Mouse (Mus musculus): ENCODE data around the gene Lrrc4. TPM values are rescaled to one million over a fixed set of nuclear protein-coding genes. Genes with fewer than 3 reads are reported as not detected.

Gene Lrrc4
- polyA plus RNA-seq, 1 experiment from 2014 or later, result 7.0 TPM

DNA sequence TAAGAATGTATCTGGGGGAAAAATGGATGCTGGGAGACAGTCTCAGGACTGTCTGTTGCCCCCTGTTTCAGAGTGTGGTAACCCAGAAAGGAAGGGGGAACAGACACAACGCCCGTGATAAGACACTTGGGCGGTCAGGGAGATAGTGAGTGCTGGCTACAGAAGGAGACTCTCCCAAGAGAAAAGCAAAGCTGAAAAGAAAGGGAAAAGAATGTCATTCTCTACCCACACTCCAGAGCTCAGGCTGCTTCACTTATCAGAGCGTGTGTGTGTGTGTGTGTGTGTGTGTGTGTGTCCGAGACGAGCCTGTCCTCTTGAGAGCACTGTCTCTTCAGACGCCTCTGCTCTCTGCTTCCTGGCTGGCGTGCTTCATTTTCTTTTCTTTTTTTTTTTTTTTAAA is 45.8 kb downstream of the Lrrc4 start:
- Histone ChIP-seq H3K36me3 (replicated peaks) (no peaks in the 10 kb centered on the region), H3K27ac (no peak overlapping the region), H3K27me3 (replicated peaks) (no peaks in the 10 kb centered on the region), H3K9ac (no peak overlapping the region), H3K4me2 (no peak overlapping the region), H3K4me1 (peaks cover 19% of the 10 kb centered on the region), H3K9me3 (no peaks in the 10 kb centered on the region), H3K4me3 (no peak overlapping the region)
- WGBS, result 82% methylated on average over 8 of the region's 8 CpGs
- ATAC-seq (replicated peaks), result no peak

DNA sequence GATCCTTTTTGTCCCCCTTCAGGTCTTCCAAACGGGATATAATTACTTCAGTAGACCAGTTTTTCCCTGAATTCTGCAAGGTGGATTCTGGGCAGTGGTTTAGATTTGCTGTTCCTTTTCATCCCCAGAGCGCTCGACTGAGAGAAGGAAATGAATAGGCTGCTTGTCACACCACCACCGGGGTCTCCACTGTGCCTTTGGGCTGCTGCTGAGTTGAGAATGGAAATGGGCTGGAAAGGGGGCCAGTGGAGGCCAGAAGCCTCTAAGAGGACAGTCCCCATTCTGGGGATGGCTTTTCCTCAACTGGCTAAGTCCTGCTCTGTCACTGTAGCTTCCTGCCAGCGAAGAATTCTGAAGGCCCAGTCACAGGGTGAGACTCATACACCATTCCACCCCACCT is 47.6 kb downstream of the Lrrc4 start:
- no peak for ATAC-seq (replicated peaks)
- Histone ChIP-seq H3K9me3 (no peaks in the 10 kb centered on the region), H3K4me1 (peaks cover 14% of the 10 kb centered on the region), H3K27ac (no peak overlapping the region), H3K36me3 (replicated peaks) (no peaks in the 10 kb centered on the region), H3K4me2 (no peak overlapping the region), H3K9ac (no peak overlapping the region), H3K27me3 (replicated peaks) (no peaks in the 10 kb centered on the region), H3K4me3 (no peak overlapping the region)
- 25% methylated on average over 5 of the region's 5 CpGs for WGBS

DNA sequence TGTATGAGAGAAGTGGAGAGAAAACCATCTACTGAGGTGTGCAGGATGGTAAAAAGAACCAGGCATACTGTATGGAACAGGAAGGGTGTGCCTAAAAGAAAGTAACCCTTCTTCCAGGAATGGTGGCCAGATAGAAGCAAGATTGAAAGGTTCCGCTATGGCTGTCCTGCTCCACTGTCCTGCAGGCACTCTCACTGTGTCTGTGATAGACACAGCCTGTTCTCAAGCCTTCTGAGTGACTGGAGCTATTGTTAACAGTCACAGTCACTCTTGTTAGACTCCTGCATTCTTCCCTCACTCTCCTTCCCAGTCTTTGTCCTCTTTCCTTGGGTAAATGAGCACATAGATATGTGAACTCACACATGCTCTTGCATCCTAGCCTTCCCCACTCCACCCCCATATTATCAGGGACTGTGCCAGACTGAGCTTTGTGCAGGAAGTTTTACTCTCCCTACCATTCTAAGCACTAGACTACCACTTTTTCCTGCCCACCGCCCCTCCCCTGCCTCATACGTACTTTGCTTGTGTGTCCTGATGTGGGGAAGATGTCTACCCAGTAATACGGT is 48.4 kb downstream of the Lrrc4 start:
- Histone ChIP-seq H3K27me3 (replicated peaks) (no peaks in the 10 kb centered on the region), H3K9ac (no peak overlapping the region), H3K4me3 (no peak overlapping the region), H3K36me3 (replicated peaks) (no peaks in the 10 kb centered on the region), H3K27ac (no peak overlapping the region), H3K4me2 (no peak overlapping the region), H3K4me1 (peaks cover 13% of the 10 kb centered on the region; the same call in 1 of the 2 replicates), H3K9me3 (no peaks in the 10 kb centered on the region)
- WGBS, result 34% methylated on average over 4 of the region's 4 CpGs
- ATAC-seq (replicated peaks), result peak; percentile 37; the same call in 1 of the 2 replicates

DNA sequence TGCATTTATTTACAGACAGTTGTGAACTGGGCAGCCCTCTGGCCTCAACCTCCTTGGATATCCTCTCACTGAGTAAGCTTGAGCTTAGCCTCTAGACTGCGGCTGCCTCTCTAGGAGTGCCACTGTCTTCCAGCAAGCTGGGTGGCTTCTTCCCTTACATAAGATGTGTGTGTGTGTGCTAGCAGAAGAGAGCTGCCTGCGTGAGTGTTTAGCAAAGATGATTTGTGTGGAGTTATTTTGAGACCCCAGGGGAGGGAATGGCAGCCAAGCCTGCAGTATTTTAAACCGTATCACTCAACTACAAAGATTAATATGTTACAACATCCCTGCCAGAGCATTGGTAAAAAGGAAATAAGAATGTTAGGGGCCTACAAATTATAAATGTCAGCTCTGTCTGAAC is 49.9 kb downstream of the Lrrc4 start:
- 59% methylated on average over 3 of the region's 3 CpGs for WGBS
- Histone ChIP-seq H3K36me3 (replicated peaks) (no peaks in the 10 kb centered on the region), H3K4me2 (no peak overlapping the region), H3K9me3 (no peaks in the 10 kb centered on the region), H3K4me3 (no peak overlapping the region), H3K9ac (no peak overlapping the region), H3K27ac (no peak overlapping the region), H3K4me1 (peaks cover 16% of the 10 kb centered on the region; the same call in 1 of the 2 replicates), H3K27me3 (replicated peaks) (no peaks in the 10 kb centered on the region)
- ATAC-seq (replicated peaks), result no peak

DNA sequence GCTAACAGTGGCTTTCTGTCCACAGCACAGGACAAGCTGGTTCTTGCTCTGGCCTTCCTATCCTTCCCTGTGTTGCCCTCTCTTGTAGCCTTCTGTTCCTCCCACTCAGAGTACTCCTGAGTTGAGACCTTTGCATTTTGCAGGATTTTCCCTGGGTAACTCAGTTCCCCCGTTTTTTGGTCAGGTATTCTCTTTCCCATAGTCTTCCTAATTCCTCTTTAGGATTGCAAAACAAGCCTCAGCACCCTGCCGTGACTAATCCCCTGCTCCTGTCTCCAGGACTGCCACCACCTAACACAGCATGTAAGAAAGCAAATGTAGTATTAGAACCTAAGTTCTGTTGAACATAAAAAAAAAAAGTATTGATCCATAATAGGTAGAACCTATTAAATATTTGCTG is 60.2 kb downstream of the Lrrc4 start:
- Histone ChIP-seq H3K36me3 (replicated peaks) (no peaks in the 10 kb centered on the region), H3K4me2 (no peak overlapping the region), H3K9me3 (no peaks in the 10 kb centered on the region), H3K4me3 (no peak overlapping the region), H3K27ac (no peak overlapping the region), H3K27me3 (replicated peaks) (no peaks in the 10 kb centered on the region), H3K9ac (no peak overlapping the region), H3K4me1 (no peaks in the 10 kb centered on the region)
- no peak for ATAC-seq (replicated peaks)
- 5% methylated on average over 2 of the region's 2 CpGs for WGBS

DNA sequence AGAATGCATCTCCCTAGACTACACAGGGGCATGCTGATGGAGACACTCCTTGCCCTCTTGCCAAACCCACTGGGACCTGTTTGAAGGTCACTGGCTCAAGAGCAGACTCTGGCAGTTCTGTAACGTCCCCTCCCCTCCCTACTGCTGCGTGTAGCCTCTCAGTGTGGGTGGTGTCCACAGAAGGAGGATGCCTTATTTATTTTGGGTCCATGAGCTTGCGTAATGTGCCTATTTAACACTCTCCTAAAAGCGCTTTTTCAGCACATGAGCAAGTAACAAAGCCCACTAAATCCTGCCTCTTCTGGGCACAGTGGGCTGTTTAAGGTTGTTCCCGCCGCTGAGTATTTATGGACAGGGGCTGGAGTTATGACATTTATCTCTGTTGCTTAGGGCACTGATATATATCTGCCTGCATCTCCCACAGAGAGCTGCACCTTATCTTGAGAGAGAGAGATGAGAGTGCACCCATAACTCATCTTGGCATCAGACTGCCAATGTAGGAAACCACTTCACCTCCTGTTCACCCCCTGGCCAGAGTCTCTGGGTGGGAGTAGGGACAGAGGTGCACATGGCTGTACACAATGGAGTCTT is 63.6 kb downstream of the Lrrc4 start:
- H3K4me3 ChIP-seq, result no peak overlapping the region
- no peak overlapping the region for H3K27ac ChIP-seq
- no peaks in the 10 kb centered on the region for H3K9me3 ChIP-seq
- ATAC-seq (replicated peaks), result no peak
- H3K4me1 ChIP-seq, result no peaks in the 10 kb centered on the region
- no peaks in the 10 kb centered on the region for H3K27me3 ChIP-seq (replicated peaks)
- WGBS, result 90% methylated on average over 6 of the region's 6 CpGs
- no peak overlapping the region for H3K4me2 ChIP-seq
- H3K9ac ChIP-seq, result no peak overlapping the region
- H3K36me3 ChIP-seq (replicated peaks), result no peaks in the 10 kb centered on the region

DNA sequence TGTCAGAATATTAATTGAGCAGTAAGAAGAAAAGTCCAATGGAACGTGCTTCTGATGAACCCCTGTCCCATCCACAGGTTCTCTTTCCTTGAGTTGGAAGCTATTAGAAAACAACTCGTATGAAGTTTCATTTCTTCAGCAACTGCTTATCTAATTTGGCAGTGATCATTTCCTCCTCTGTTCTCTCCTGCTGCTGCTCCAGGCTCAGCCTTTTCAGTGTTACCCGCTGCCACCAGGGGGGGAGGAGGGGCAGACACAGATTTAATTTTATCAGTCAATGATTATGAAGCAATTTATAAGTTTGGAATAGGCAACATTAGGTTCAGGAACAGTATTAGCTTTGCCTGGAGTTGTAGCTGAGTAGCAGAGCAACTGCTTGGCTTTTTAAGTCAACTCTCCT is 64.9 kb downstream of the Lrrc4 start:
- Histone ChIP-seq H3K36me3 (replicated peaks) (no peaks in the 10 kb centered on the region), H3K4me2 (no peak overlapping the region), H3K27me3 (replicated peaks) (no peaks in the 10 kb centered on the region), H3K9ac (no peak overlapping the region), H3K9me3 (no peaks in the 10 kb centered on the region), H3K27ac (no peak overlapping the region), H3K4me3 (no peak overlapping the region), H3K4me1 (peaks cover 10% of the 10 kb centered on the region)
- WGBS, result 80% methylated on average over 3 of the region's 3 CpGs
- no peak for ATAC-seq (replicated peaks)

DNA sequence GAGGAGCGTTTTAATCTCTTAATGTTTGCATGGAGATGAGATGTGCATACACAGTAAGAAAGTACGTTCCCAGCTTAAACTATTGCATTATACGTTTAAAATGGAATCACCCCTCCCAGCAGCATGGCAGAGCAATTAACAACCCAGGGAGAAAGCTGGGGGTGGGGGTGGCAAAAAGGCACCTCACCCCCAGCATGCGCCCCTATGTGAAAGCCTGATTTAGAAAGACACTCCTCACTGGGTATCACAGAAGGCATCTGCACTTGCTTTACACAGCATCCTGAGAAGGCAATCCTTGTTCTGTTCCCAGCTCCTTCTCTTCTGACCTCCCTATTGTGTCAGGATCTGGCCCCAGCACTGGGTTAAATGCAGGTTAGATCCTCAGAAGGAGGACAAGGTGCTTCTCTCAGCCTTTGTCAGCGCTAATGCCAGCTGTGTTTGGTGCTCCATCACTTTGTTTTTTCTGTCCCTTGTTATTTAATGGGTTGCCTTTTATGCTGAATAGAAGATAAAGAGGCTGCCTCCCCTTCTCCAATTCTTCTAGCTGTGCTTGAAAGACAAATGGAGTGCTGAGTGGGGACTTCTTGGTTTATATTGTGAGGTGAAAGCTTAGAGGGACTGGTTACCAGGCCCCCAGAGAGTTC is 69.3 kb downstream of the Lrrc4 start:
- Histone ChIP-seq H3K9ac (no peak overlapping the region), H3K9me3 (no peaks in the 10 kb centered on the region), H3K4me1 (peaks cover 14% of the 10 kb centered on the region), H3K36me3 (replicated peaks) (no peaks in the 10 kb centered on the region), H3K4me3 (no peak overlapping the region), H3K27ac (no peak overlapping the region), H3K27me3 (replicated peaks) (no peaks in the 10 kb centered on the region), H3K4me2 (no peak overlapping the region)
- ATAC-seq (replicated peaks), result no peak
- WGBS, result 15% methylated on average over 5 of the region's 5 CpGs

DNA sequence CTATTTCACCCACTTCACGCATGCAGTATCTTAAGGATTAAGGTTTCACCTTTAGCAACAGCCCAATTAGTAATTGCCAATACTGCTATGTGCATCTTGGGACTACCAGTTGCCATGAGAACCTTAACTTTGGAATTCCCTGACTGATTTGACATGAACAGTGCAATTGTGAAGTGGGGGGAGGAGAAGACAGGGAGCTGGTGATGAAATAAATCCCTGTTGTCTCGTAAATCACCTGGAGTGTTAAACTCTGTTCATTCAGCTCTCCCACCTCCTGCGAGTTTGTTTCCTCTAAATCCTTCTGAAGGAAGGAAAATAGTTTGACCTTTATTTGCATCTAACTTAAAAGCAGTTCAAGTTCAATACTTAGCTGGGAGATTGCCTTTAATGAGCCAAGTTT is 69.8 kb downstream of the Lrrc4 start:
- no peaks in the 10 kb centered on the region for H3K9me3 ChIP-seq
- ATAC-seq (replicated peaks), result no peak
- H3K36me3 ChIP-seq (replicated peaks), result no peaks in the 10 kb centered on the region
- H3K4me1 ChIP-seq, result peaks cover 15% of the 10 kb centered on the region
- H3K4me3 ChIP-seq, result no peak overlapping the region
- no peak overlapping the region for H3K4me2 ChIP-seq
- no peak overlapping the region for H3K27ac ChIP-seq
- WGBS, result 20% methylated on average over 3 of the region's 3 CpGs
- H3K27me3 ChIP-seq (replicated peaks), result no peaks in the 10 kb centered on the region
- no peak overlapping the region for H3K9ac ChIP-seq

DNA sequence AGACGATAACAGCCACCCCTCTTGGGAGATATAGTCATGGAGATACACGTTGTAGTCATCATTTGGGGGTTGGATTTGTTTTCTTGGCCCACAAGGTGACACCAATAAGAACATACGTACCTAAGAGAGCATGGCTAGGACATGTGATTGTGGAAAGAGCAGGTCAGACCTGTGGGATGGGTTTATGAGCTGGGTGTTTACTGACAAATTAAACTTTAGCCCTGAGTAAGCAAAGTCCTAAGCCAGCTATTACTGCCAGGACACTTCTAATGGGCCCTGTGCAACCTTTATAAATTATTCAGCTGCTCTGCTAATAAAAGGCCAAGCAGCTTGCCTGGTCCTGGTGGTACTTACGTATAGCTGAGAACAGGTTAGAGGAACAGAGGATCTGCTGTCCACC is 73.3 kb downstream of the Lrrc4 start:
- Histone ChIP-seq H3K9ac (no peak overlapping the region), H3K27ac (no peak overlapping the region), H3K9me3 (no peaks in the 10 kb centered on the region), H3K27me3 (replicated peaks) (no peaks in the 10 kb centered on the region), H3K4me3 (no peak overlapping the region), H3K4me2 (no peak overlapping the region), H3K36me3 (replicated peaks) (no peaks in the 10 kb centered on the region), H3K4me1 (peaks cover 26% of the 10 kb centered on the region)
- no peak for ATAC-seq (replicated peaks)
- 78% methylated on average over 4 of the region's 4 CpGs for WGBS

DNA sequence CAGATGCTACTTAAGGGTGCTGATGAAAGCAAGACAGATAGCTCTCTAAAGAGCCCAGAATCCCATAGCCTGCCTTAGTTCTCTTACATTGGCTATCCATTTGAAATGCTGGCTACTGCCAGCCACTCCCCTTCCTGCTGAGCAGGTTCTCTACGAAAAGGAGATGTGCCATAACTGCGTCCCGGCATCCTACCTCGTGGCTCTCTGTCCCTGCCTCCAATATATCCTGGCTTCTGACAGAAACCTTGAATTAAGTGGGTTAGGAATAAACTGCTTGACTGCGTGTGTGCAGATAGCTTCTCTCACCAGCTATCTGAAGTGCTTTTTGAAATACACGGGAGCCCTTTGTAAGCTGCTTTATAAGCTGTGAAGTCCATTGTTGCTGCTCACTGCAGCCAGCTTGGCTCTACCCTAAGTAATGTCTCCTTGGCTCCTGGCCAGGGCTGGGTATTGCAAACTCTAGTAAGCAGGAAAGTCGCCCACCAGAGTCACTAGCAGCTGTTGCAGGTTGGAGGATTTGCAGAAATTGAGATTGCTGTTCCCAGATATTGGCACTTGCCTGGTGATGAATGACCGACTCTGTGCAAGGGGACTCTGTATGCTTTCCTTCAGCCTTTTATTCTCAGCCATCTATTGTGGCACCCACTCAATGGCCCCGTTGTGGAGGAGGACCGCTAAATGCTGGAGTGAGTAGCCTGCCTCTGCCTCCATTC is 75.1 kb downstream of the Lrrc4 start:
- Histone ChIP-seq H3K4me3 (no peak overlapping the region), H3K27me3 (replicated peaks) (no peaks in the 10 kb centered on the region), H3K4me1 (peaks cover 14% of the 10 kb centered on the region), H3K9me3 (no peaks in the 10 kb centered on the region), H3K27ac (peak overlapping the region; percentile 64), H3K36me3 (replicated peaks) (no peaks in the 10 kb centered on the region), H3K9ac (no peak overlapping the region), H3K4me2 (peak overlapping the region; percentile 12; the same call in 1 of the 2 replicates)
- WGBS, result 21% methylated on average over 10 of the region's 10 CpGs
- peak; percentile 76 for ATAC-seq (replicated peaks)

DNA sequence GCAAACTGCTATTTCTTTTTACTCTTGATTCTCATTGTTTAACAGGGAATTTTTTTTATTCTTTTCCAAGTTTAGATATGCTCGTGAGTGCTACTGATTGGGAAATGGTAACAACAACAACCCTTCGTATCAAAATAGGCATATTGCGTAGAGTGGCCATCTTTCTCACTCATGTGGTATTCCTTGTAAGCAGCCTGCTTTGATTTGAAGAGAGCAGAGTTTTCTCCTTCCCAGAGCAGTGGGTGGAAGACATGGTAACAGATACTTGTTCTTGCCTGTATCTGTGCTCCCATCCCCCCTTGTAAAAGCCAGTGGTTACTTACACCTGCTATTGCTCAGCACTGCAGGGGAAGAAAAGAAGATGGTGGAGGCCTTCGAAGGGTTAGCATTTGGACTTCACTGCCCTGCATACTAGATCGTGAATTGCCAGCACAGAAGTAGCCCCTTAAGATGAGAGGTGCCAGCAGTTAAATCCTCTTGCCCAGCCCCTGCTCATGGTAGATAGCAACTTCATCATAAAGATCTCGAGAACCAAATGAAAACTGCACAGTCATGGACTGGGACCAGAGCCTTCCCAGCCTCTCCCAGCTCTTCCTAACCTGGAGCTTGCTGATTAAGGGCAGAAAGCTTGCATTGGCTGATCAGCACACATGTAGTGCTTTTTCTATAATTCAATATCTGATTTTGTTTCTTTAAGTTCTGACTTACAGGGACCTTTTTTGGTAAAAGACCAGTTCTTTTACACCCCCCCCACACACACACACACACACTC is 77.2 kb downstream of the Lrrc4 start:
- Histone ChIP-seq H3K9ac (no peak overlapping the region), H3K27me3 (replicated peaks) (no peaks in the 10 kb centered on the region), H3K36me3 (replicated peaks) (no peaks in the 10 kb centered on the region), H3K4me1 (peaks cover 11% of the 10 kb centered on the region), H3K9me3 (no peaks in the 10 kb centered on the region), H3K4me2 (no peak overlapping the region), H3K27ac (no peak overlapping the region), H3K4me3 (no peak overlapping the region)
- no peak for ATAC-seq (replicated peaks)
- WGBS, result 86% methylated on average over 6 of the region's 6 CpGs
